Mouse (Mus musculus) brown adipose tissue, adult 24 weeks (tissue): ENCODE measurements around the gene Stmnd1. TPM values are rescaled to one million over a fixed set of nuclear protein-coding genes. Genes with fewer than 3 reads are reported as not detected.
"Not testable (repeated sequence)": the region's sequence is repeated elsewhere in the genome, so short reads cannot be mapped to it uniquely, and the experiment has no call there.

Experiments
- H3K27ac ChIP-seq: fragments of 200-500 bp; replicated peaks from 2 replicates; pipeline ENCODE4 v1.5.1; 2012; ENCODE audit warnings: low read depth, mild to moderate bottlenecking, low read length
- H3K4me1 ChIP-seq: fragments of 200-500 bp; 2 replicates; pipeline ENCODE4 v1.6.1; 2012; ENCODE audit warnings: low read length, mixed read lengths; ENCODE audit not compliant: control insufficient read depth, insufficient read depth, insufficient read length
- H3K4me3 ChIP-seq: fragments of 200-500 bp; 2 replicates; pipeline ENCODE4 v1.5.1; 2012; ENCODE audit warnings: low read depth, mild to moderate bottlenecking, low read length, moderate library complexity; ENCODE audit not compliant: insufficient read depth
- polyA plus RNA-seq: library from polyadenylated mRNA; stranded (reverse); fragments of >200 nt; gene quantifications from 2 replicates; pipeline ENCODE4 v1.2.4, GENCODE M21; 2012; ENCODE audit not compliant: missing spikeins, insufficient read depth, insufficient read length

Gene Stmnd1
- polyA plus RNA-seq, 1 experiment: 1.0 TPM

GRCm38 (mm10) chr13:46336281-46336680, 62.8 kb downstream of the Stmnd1 start:
- H3K27ac ChIP-seq, H3K4me3 ChIP-seq, H3K4me1 ChIP-seq: not testable (repeated sequence)

GRCm38 (mm10) chr13:46337791-46338190, 64.3 kb downstream of the Stmnd1 start:
- Histone ChIP-seq H3K4me3 (no peak overlapping the region), H3K27ac (no peak overlapping the region), H3K4me1 (no peaks in the 10 kb centered on the region)

- Histone ChIP-seq H3K4me3 (no peak overlapping the region), H3K4me1 (no peaks in the 10 kb centered on the region), H3K27ac (no peak overlapping the region)
These were observed 66.4 kb downstream of the Stmnd1 start for GRCm38 (mm10) chr13:46339954-46340353.

GRCm38 (mm10) chr13:46340583-46340982, 67.1 kb downstream of the Stmnd1 start:
- Histone ChIP-seq H3K4me3 (no peak overlapping the region), H3K4me1 (no peaks in the 10 kb centered on the region), H3K27ac (no peak overlapping the region)

- Histone ChIP-seq H3K4me1 (no peaks in the 10 kb centered on the region), H3K27ac (no peak overlapping the region), H3K4me3 (no peak overlapping the region)
These were observed 67.9 kb downstream of the Stmnd1 start for GRCm38 (mm10) chr13:46341419-46341818.

GRCm38 (mm10) chr13:46343226-46343625, 69.7 kb downstream of the Stmnd1 start:
- no peak overlapping the region for H3K4me3 ChIP-seq
- H3K4me1 ChIP-seq: no peaks in the 10 kb centered on the region
- no peak overlapping the region for H3K27ac ChIP-seq

GRCm38 (mm10) chr13:46346830-46347512, 73.5 kb downstream of the Stmnd1 start:
- Histone ChIP-seq H3K27ac (no peak overlapping the region), H3K4me1 (no peaks in the 10 kb centered on the region)

GRCm38 (mm10) chr13:46349664-46350063, 76.1 kb downstream of the Stmnd1 start:
- Histone ChIP-seq H3K4me3 (no peak overlapping the region), H3K4me1 (no peaks in the 10 kb centered on the region), H3K27ac (no peak overlapping the region)

More at GRCm38 (mm10) chr13:46346830-46347512, 73.5 kb downstream of the Stmnd1 start:
- no peak overlapping the region for H3K4me3 ChIP-seq

Other genes starting within 250 kb of the Stmnd1 start
- gene Rbm24, start 144.7 kb downstream of the Stmnd1 start, polyA plus RNA-seq: 1.3 and 3.7 TPM in 2 replicates
- gene Cap2, start 228.1 kb downstream of the Stmnd1 start, polyA plus RNA-seq: 2.2 and 4.9 TPM in 2 replicates